ENCODE assay signal across 18 mouse cellular contexts in the genomic region with DNA sequence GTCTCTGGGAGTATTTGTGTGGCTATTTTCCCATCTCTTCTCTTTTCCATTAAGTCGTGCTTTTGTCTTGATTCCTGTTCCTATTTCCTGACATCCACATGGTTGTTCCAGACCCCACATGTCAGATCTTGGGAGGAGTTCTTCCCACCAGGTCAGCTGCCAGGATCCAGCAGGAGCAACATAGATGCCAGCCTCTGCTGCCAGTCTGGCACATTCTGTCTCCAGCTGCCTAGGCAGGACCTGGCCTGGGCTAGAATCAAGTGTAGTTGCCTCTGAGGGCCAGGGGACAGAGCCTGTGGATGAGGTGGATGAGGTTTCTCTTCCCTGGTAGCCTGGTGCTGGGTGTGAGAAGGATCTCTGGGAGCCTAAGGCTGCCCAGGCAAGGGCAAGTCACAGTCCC. TPM values are rescaled to one million over a fixed set of nuclear protein-coding genes. Genes with fewer than 3 reads are reported as not detected.
DNase-seq lines count a peak whose midpoint lies in the region; ATAC-seq and TF ChIP-seq lines count a peak whose summit lies in the region.
"Had no signal": no experiment of that assay in that cellular context is flagged by ENCODE, and none has a peak within 500 bp of the region (broad histone marks: within the 10 kb centered on the region; RNA-seq: fewer than 3 reads in every experiment).

No protein-coding gene starts in this region.

- no peak for TF ChIP-seq POLR2A in cerebellum, adult 2 months (IDR thresholded peaks at IDR 0.05; ENCODE audit: borderline replicate concordance, insufficient read depth, low read length)

- no peaks in the 10 kb centered on the region for H3K27me3 ChIP-seq in cerebellum, adult 2 months (ENCODE audit: control insufficient read depth, insufficient read depth, low read length)
- H3K27me3 ChIP-seq in heart, embryonic 13.5 days (replicated peaks), result no peaks in the 10 kb centered on the region
- no peaks in the 10 kb centered on the region for H3K27me3 ChIP-seq in heart, embryonic 12.5 days (replicated peaks)
- H3K27me3 ChIP-seq in limb, embryonic 13.5 days, result no peaks in the 10 kb centered on the region
- no peaks in the 10 kb centered on the region for H3K27me3 ChIP-seq in limb, embryonic 10.5 days (ENCODE audit: low read depth, poor library complexity, severe bottlenecking)

- 0% methylated on average over 1 of the region's 1 CpGs for WGBS in cerebellum, adult 2 months
- WGBS in heart, embryonic 13.5 days, result 68% methylated on average over 1 of the region's 1 CpGs
- 56% methylated on average over 1 of the region's 1 CpGs for WGBS in heart, embryonic 12.5 days
- 76% methylated on average over 1 of the region's 1 CpGs for WGBS in limb, embryonic 13.5 days
- 77% methylated on average over 1 of the region's 1 CpGs for WGBS in limb, embryonic 10.5 days

- peaks cover 28% of the 10 kb centered on the region for H3K4me1 ChIP-seq in cerebellum, adult 2 months (ENCODE audit: control insufficient read depth, insufficient read depth, low read length)
- peaks cover 24% of the 10 kb centered on the region for H3K4me1 ChIP-seq in heart, embryonic 13.5 days
- H3K4me1 ChIP-seq in heart, embryonic 12.5 days (replicated peaks), result peaks cover 12% of the 10 kb centered on the region
- H3K4me1 ChIP-seq in limb, embryonic 13.5 days, result peaks cover 16% of the 10 kb centered on the region
- peaks cover 21% of the 10 kb centered on the region for H3K4me1 ChIP-seq in limb, embryonic 10.5 days

- H3K9ac ChIP-seq in heart, embryonic 13.5 days, result peak overlapping the region; percentile 21; the same call in 1 of the 2 replicates
- no peak overlapping the region for H3K9ac ChIP-seq in heart, embryonic 12.5 days
- peak overlapping the region; percentile 15; the same call in 1 of the 2 replicates for H3K9ac ChIP-seq in limb, embryonic 13.5 days
- H3K9ac ChIP-seq: forebrain, postnatal 0 days had no signal

- peaks cover 69% of the 10 kb centered on the region for H3K36me3 ChIP-seq in heart, embryonic 13.5 days
- peaks cover 56% of the 10 kb centered on the region for H3K36me3 ChIP-seq in heart, embryonic 12.5 days
- peaks cover 63% of the 10 kb centered on the region for H3K36me3 ChIP-seq in limb, embryonic 13.5 days
- H3K36me3 ChIP-seq in limb, embryonic 10.5 days, result peaks cover 71% of the 10 kb centered on the region

- H3K27ac ChIP-seq in cerebellum, adult 2 months (ENCODE audit: insufficient read depth, low read length), result no peak overlapping the region
- H3K27ac ChIP-seq in heart, embryonic 13.5 days (replicated peaks), result no peak overlapping the region
- H3K27ac ChIP-seq in heart, embryonic 12.5 days (ENCODE audit: poor library complexity, severe bottlenecking), result no peak overlapping the region
- H3K27ac ChIP-seq in limb, embryonic 13.5 days, result no peak overlapping the region
- H3K27ac ChIP-seq in limb, embryonic 10.5 days, result no peak overlapping the region

- no peak for TF ChIP-seq CTCF in cerebellum, adult 2 months (IDR thresholded peaks at IDR 0.05; ENCODE audit: borderline replicate concordance, insufficient read depth, low read depth, low read length)

- no peak for ATAC-seq in heart, embryonic 13.5 days (ENCODE audit: extremely low read depth, insufficient number of reproducible peaks, low FRiP score, low TSS enrichment)
- ATAC-seq in heart, embryonic 12.5 days (ENCODE audit: insufficient number of reproducible peaks, low FRiP score), result no peak
- ATAC-seq in limb, embryonic 13.5 days (ENCODE audit: low FRiP score, low read depth), result no peak
- ATAC-seq: forebrain, postnatal 0 days; inflammation-experienced regulatory T-cells, adult 6 months had no signal

- no peak overlapping the region for H3K4me2 ChIP-seq in heart, embryonic 13.5 days
- H3K4me2 ChIP-seq in heart, embryonic 12.5 days, result no peak overlapping the region
- H3K4me2 ChIP-seq in limb, embryonic 13.5 days (replicated peaks), result no peak overlapping the region

- H3K9me3 ChIP-seq in heart, embryonic 13.5 days, result no peaks in the 10 kb centered on the region
- no peaks in the 10 kb centered on the region for H3K9me3 ChIP-seq in heart, embryonic 12.5 days (replicated peaks)
- H3K9me3 ChIP-seq in limb, embryonic 13.5 days, result no peaks in the 10 kb centered on the region
- no peaks in the 10 kb centered on the region for H3K9me3 ChIP-seq in limb, embryonic 10.5 days (replicated peaks)

- no peak overlapping the region for H3K4me3 ChIP-seq in cerebellum, adult 2 months (replicated peaks; ENCODE audit: insufficient read depth, low read depth, low read length)
- no peak overlapping the region for H3K4me3 ChIP-seq in heart, embryonic 13.5 days
- no peak overlapping the region for H3K4me3 ChIP-seq in heart, embryonic 12.5 days
- H3K4me3 ChIP-seq in limb, embryonic 13.5 days, result no peak overlapping the region
- H3K4me3 ChIP-seq in limb, embryonic 10.5 days, result no peak overlapping the region
- H3K4me3 ChIP-seq: myocyte had no signal

- DNase-seq in cerebellum, adult 2 months, result peak; percentile 36 to 39
- no peak for DNase-seq in cerebellum, adult 11 months
- DNase-seq in limb, embryonic 10.5 days (ENCODE audit: low spot score), result no peak
- peak; percentile 35 for DNase-seq in brain, adult 2 months (ENCODE audit: low read depth, low spot score)
- DNase-seq in testis, postnatal 14 days (ENCODE audit: low spot score), result no peak
- DNase-seq: adrenal gland, postnatal 14 days; forebrain, postnatal 0 days; gastrocnemius, postnatal 36 days; kidney, adult 9 months; liver; lung, adult 18-20 months; right cerebral cortex, adult 18-20 months; thymus, postnatal 14 days had no signal

RNA-seq across cellular contexts. Expression of gene Zmiz2, which starts 5.0 kb away (rescaled TPM):
- 90.4 and 92.2 TPM in 2 replicates for polyA plus RNA-seq in cerebellum, adult 2 months (2012; rRNA removed)
- polyA plus RNA-seq in heart, embryonic 13.5 days (2015; fragmentation: Nextera tagmentation; extraction: Ambion mirVana), result 6.6 and 7.3 TPM in 2 replicates
- 7.0 and 7.5 TPM in 2 replicates for polyA plus RNA-seq in heart, embryonic 12.5 days (2016; fragmentation: Nextera tagmentation; extraction: Ambion mirVana)
- polyA plus RNA-seq in limb, embryonic 13.5 days (2015; fragmentation: Nextera tagmentation; extraction: Ambion mirVana), result 10.1 and 10.3 TPM in 2 replicates
- polyA plus RNA-seq in limb, embryonic 10.5 days (2016; fragmentation: Nextera tagmentation; extraction: Ambion mirVana), result 10.9 and 12.4 TPM in 2 replicates

RNA-seq across cellular contexts. Expression of gene Ppia, which starts 21.4 kb away (rescaled TPM):
- 2,288 and 2,321 TPM in 2 replicates for polyA plus RNA-seq in cerebellum, adult 2 months (2012; rRNA removed)
- 4,195 and 4,594 TPM in 2 replicates for polyA plus RNA-seq in heart, embryonic 13.5 days (2015; fragmentation: Nextera tagmentation; extraction: Ambion mirVana)
- polyA plus RNA-seq in heart, embryonic 12.5 days (2016; fragmentation: Nextera tagmentation; extraction: Ambion mirVana), result 4,539 and 4,606 TPM in 2 replicates
- 4,950 and 5,155 TPM in 2 replicates for polyA plus RNA-seq in limb, embryonic 13.5 days (2015; fragmentation: Nextera tagmentation; extraction: Ambion mirVana)
- 5,840 and 6,698 TPM in 2 replicates for polyA plus RNA-seq in limb, embryonic 10.5 days (2016; fragmentation: Nextera tagmentation; extraction: Ambion mirVana)

RNA-seq across cellular contexts. Expression of gene H2afv, which starts 50.4 kb away (rescaled TPM):
- polyA plus RNA-seq in cerebellum, adult 2 months (2012; rRNA removed), result 106 and 107 TPM in 2 replicates
- 309 and 340 TPM in 2 replicates for polyA plus RNA-seq in heart, embryonic 13.5 days (2015; fragmentation: Nextera tagmentation; extraction: Ambion mirVana)
- polyA plus RNA-seq in heart, embryonic 12.5 days (2016; fragmentation: Nextera tagmentation; extraction: Ambion mirVana), result 306 TPM in 2 replicates
- 657 and 704 TPM in 2 replicates for polyA plus RNA-seq in limb, embryonic 13.5 days (2015; fragmentation: Nextera tagmentation; extraction: Ambion mirVana)
- 583 and 781 TPM in 2 replicates for polyA plus RNA-seq in limb, embryonic 10.5 days (2016; fragmentation: Nextera tagmentation; extraction: Ambion mirVana)

Comparison
In these comparisons a context has a peak if more than half of its experiments do, and no peak if none do; other contexts are left out.
1. DNase-seq: peak in cerebellum, adult 2 months (2 of 2) and brain, adult 2 months (single experiment); none in cerebellum, adult 11 months (single experiment), limb, embryonic 10.5 days (single experiment) and testis, postnatal 14 days (single experiment).